Mouse (Mus musculus): ENCODE data around the gene Sorbs1. TPM values are rescaled to one million over a fixed set of nuclear protein-coding genes. Genes with fewer than 3 reads are reported as not detected.

Sorbs1 gene
- total and polyA plus RNA-seq, 3 experiments, result 2.1 to 6.2 (median 3.6) TPM

DNA sequence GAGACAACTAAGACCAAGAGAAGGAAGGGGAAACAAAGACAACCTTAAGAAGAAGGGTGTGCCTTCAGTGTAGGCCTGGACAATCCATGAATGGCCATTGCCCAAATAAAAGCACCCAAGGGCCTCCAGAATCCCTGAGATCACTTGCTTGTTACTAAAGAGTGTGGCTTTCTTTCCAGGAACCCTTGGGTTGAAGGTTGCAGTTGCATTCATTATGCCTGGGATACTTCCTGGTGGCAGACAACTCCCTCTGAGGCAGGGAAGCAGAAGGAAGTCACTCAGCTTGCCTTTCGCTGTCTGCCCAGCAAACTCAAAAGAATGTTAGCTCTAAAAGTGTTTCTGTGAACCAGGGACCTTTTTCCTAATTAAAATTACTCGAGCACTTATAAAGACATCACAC lies 164.9 kb downstream of the Sorbs1 start:
- dilution Hi-C loops (cut with MboI; ENCODE audit: extremely low pct_ligation_motif_present, extremely low pct_unique_long_range_greater_than_20kb, low sequenced_read_pairs), result no loop called here
- no peaks in the 10 kb centered on the region for H3K9me3 ChIP-seq (replicated peaks; ENCODE audit: low read length)
- no peaks in the 10 kb centered on the region for H3K79me2 ChIP-seq (replicated peaks; ENCODE audit: control insufficient read depth, extremely low read depth, insufficient read depth, poor library complexity, severe bottlenecking)
- H3K9ac ChIP-seq (ENCODE audit: insufficient read depth, low read depth), result no peak overlapping the region
- no peak overlapping the region for H3K4me2 ChIP-seq (ENCODE audit: insufficient read depth, low read depth, poor library complexity, severe bottlenecking)
- no peak for DNase-seq (ENCODE audit: extremely low read depth)
- H3K27me3 ChIP-seq (replicated peaks), result no peaks in the 10 kb centered on the region
- TF ChIP-seq MXI1 (IDR thresholded peaks at IDR 0.05; ENCODE audit: low read depth, low read length) (no peak), ELF1 (IDR thresholded peaks at IDR 0.05; ENCODE audit: low read depth, low read length) (no peak), KAT2A (IDR thresholded peaks at IDR 0.05; ENCODE audit: insufficient replicate concordance, low read length) (no peak)
- in situ Hi-C loops (cut with MboI; ENCODE audit: low pct_ligation_motif_present, low pct_unique_long_range_greater_than_20kb, low sequenced_read_pairs), result loop anchor here (5.0 to 10.0 kb wide), 2 partner anchors 34 to 196 kb away; no protein-coding TSS in a partner anchor
- H3K36me3 ChIP-seq (replicated peaks in 1 of 2; ENCODE audit: control insufficient read depth in 1 of 2, insufficient read depth in 1 of 2, low read length in 1 of 2), result peaks cover 0 to 17% of the 10 kb centered on the region in 2 experiments
- H3K27ac ChIP-seq (ENCODE audit: insufficient read depth, low read depth), result no peak overlapping the region
- H3K4me1 ChIP-seq (ENCODE audit: control insufficient read depth in 1 of 2, insufficient read depth in 2 of 2), result peaks cover 0 to 3% of the 10 kb centered on the region in 2 experiments; a peak in 1 of 4 replicates
- no peak overlapping the region for H3K4me3 ChIP-seq (replicated peaks in 1 of 3; ENCODE audit: low read depth in 2 of 3, low read length in 2 of 3, poor library complexity in 1 of 3)

GRCm38 (mm10) chr19:40348175-40348574 lies 165.4 kb downstream of the Sorbs1 start:
- no peaks in the 10 kb centered on the region for H3K27me3 ChIP-seq (replicated peaks)
- H3K4me3 ChIP-seq (replicated peaks in 1 of 3; ENCODE audit: low read depth in 2 of 3, low read length in 2 of 3, poor library complexity in 1 of 3), result no peak overlapping the region
- in situ Hi-C loops (cut with MboI; ENCODE audit: low pct_ligation_motif_present, low pct_unique_long_range_greater_than_20kb, low sequenced_read_pairs) (loop anchor here (5.0 to 10.0 kb wide), 2 partner anchors 34 to 197 kb away; no protein-coding TSS in a partner anchor), dilution Hi-C loops (cut with MboI; ENCODE audit: extremely low pct_ligation_motif_present, extremely low pct_unique_long_range_greater_than_20kb, low sequenced_read_pairs) (no loop called here)
- no peak overlapping the region for H3K27ac ChIP-seq (ENCODE audit: insufficient read depth, low read depth)
- DNase-seq (ENCODE audit: extremely low read depth), result no peak
- no peak overlapping the region for H3K9ac ChIP-seq (ENCODE audit: insufficient read depth, low read depth)
- H3K36me3 ChIP-seq (replicated peaks in 1 of 2; ENCODE audit: control insufficient read depth in 1 of 2, insufficient read depth in 1 of 2, low read length in 1 of 2), result peaks cover 0 to 17% of the 10 kb centered on the region in 2 experiments
- TF ChIP-seq JUN (IDR thresholded peaks at IDR 0.05; ENCODE audit: insufficient read depth, low read depth, low read length) (no peak), JUND (conservative IDR thresholded peaks at IDR 0.05; ENCODE audit: low read depth, low read length) (no peak), POLR2AphosphoS2 (IDR thresholded peaks at IDR 0.05; ENCODE audit: low read depth, low read length) (no peak), MAZ (IDR thresholded peaks at IDR 0.05; ENCODE audit: low read depth, low read length) (no peak), POLR2A (IDR thresholded peaks at IDR 0.05; ENCODE audit: low read depth, low read length) (no peak), UBTF (IDR thresholded peaks at IDR 0.05; ENCODE audit: low read depth, low read length) (no peak), SIN3A (IDR thresholded peaks at IDR 0.05; ENCODE audit: low read length) (no peak), RAD21 (IDR thresholded peaks at IDR 0.05; ENCODE audit: low read depth, low read length) (no peak), MXI1 (IDR thresholded peaks at IDR 0.05; ENCODE audit: low read depth, low read length) (no peak), GABPA (IDR thresholded peaks at IDR 0.05; ENCODE audit: insufficient replicate concordance, low read depth, low read length) (no peak), CTCF (conservative IDR thresholded peaks at IDR 0.05 in 1 of 2, IDR thresholded peaks at IDR 0.05 in 1 of 2; ENCODE audit: low read depth in 2 of 2, low read length in 2 of 2) (no peak), EP300 (IDR thresholded peaks at IDR 0.05; ENCODE audit: low read length) (no peak), MYC (IDR thresholded peaks at IDR 0.05; ENCODE audit: low read depth, low read length) (no peak), RCOR1 (conservative IDR thresholded peaks at IDR 0.05; ENCODE audit: low read depth, low read length) (no peak), TCF12 (IDR thresholded peaks at IDR 0.05; ENCODE audit: low read depth, low read length) (no peak)
- no peak overlapping the region for H3K4me2 ChIP-seq (ENCODE audit: insufficient read depth, low read depth, poor library complexity, severe bottlenecking)
- H3K9me3 ChIP-seq (replicated peaks; ENCODE audit: low read length), result no peaks in the 10 kb centered on the region
- H3K4me1 ChIP-seq (ENCODE audit: control insufficient read depth in 1 of 2, insufficient read depth in 2 of 2), result peaks cover 0 to 3% of the 10 kb centered on the region in 2 experiments; a peak in 1 of 4 replicates
- no peaks in the 10 kb centered on the region for H3K79me2 ChIP-seq (replicated peaks; ENCODE audit: control insufficient read depth, extremely low read depth, insufficient read depth, poor library complexity, severe bottlenecking)

All from CH12.LX (cell line).